Comparison of ENCODE assay signal across 8 mouse cellular contexts in the genomic region with DNA sequence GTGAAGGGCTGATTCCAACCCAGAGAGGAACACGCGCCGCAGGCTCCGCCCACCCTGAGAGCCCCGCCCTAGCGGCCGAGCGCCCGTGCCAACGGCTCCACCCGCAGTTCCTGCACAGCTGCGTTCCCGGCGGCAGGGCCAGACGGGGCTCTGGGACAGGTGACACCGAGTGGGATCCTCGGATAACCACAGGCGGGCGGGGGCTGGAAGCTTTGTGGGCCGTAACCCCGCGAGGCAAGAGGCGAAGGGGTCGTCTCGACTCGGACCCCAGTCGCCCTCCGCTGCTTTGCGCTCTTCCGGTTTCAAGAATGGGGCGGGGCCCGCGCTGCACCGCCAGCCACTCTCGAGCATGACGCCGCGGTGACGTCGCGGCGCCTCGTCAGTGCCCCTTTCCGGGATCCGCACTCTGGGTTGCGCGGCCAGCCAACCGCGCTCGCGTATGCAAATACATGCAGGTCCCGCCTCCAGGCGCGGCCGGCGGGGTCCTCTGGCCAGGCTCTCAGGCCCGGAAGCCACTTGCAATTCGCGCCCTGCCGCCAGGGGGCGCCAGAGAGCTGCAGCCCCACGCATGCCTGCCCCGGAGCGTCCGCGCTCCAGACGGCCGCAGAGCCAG. TPM values are rescaled to one million over a fixed set of nuclear protein-coding genes. Genes with fewer than 3 reads are reported as not detected.
DNase-seq lines count a peak whose midpoint lies in the region; ATAC-seq lines count a peak whose summit lies in the region.

Gene Ocel1, plus strand, starts transcription at position 63 of the 613 bp plus-strand sequence.

- peak within 1 kb of the TSS; percentile 97 for H3K4me3 ChIP-seq in megakaryocyte, embryonic 14.5 days (replicated peaks)

- no peaks in the 10 kb centered on the region for H3K9me3 ChIP-seq in megakaryocyte, embryonic 14.5 days

- H3K36me3 ChIP-seq in megakaryocyte, embryonic 14.5 days (replicated peaks; ENCODE audit: low read length), result peaks cover 59% of the 10 kb centered on the region

- peak; percentile 100 for DNase-seq in ZHBTc4 (ENCODE audit: low read depth, low spot score)
- DNase-seq in gastrocnemius, adult 8-10 months (ENCODE audit: low spot score in 2 of 2), result peak; percentile 98 to 99
- DNase-seq in hindlimb bud, embryonic 11.5 days (ENCODE audit: extremely low spot score, low read depth, low spot score), result peak; percentile 96
- peak; percentile 94 to 99 for DNase-seq in left cerebral cortex, adult 8-10 months (ENCODE audit: low spot score in 2 of 2)
- DNase-seq in right cerebral cortex, postnatal 10 days (ENCODE audit: low spot score in 2 of 2), result peak; percentile 98
- DNase-seq in urinary bladder, postnatal 25 days (ENCODE audit: low spot score), result peak; percentile 95

- peaks cover 8% of the 10 kb centered on the region for H3K27me3 ChIP-seq in megakaryocyte, embryonic 14.5 days (replicated peaks)

- peak; percentile 62 for ATAC-seq in common myeloid progenitor, adult 5-6 weeks (replicated peaks; ENCODE audit: low read depth, poor library complexity, severe bottlenecking)

- peaks cover 75% of the 10 kb centered on the region for H3K4me1 ChIP-seq in megakaryocyte, embryonic 14.5 days

RNA-seq across cellular contexts. Expression of gene Ocel1, which starts in this region (rescaled TPM):
- 10.7 and 18.6 TPM in 2 replicates for total RNA-seq in common myeloid progenitor, adult 5-6 weeks (2017)
- 1 to 10 TPM; 5.0 to 6.0 (median 5.8) TPM for total RNA-seq in gastrocnemius, adult 8-10 months (2022)
- 10 to 100 TPM; 13.3 to 16.5 (median 14.7) TPM for total RNA-seq in left cerebral cortex, adult 8-10 months (2022)
- polyA plus RNA-seq in megakaryocyte, embryonic 14.5 days (2012; ENCODE audit: insufficient read depth, low replicate concordance), result 79.6 and 103 TPM in 2 replicates

Comparison
In these comparisons a context has a peak if more than half of its experiments do, and no peak if none do; other contexts are left out.
1. Peak in every context shown above with its lines: DNase-seq, ATAC-seq and H3K4me3 ChIP-seq.